ENCODE assay signal across 17 mouse cellular contexts in genomic region chr12:116952452-116953205, GRCm38 (mm10).
DNase-seq lines count a peak whose midpoint lies in the region; ATAC-seq and TF ChIP-seq lines count a peak whose summit lies in the region.
"Had no signal": no experiment of that assay in that cellular context is flagged by ENCODE, and none has a peak within 500 bp of the region (broad histone marks: within the 10 kb centered on the region; RNA-seq: fewer than 3 reads in every experiment).

No protein-coding gene starts in this region.

- DNase-seq in forebrain, embryonic 10.5 days (ENCODE audit: extremely low spot score, low spot score), result no peak
- no peak for DNase-seq in testis, postnatal 10 days (ENCODE audit: low spot score)
- DNase-seq in lung, postnatal 25 days (ENCODE audit: low spot score), result no peak
- DNase-seq: adrenal gland, postnatal 10 days; cerebellum, adult 8-10 months; heart, adult 2 months; kidney, adult 2 months; kidney, postnatal 25 days; layer of hippocampus, adult 9-11 months; right cerebral cortex, postnatal 14 days; thymus, postnatal 36 days had no signal

- no peaks in the 10 kb centered on the region for H3K36me3 ChIP-seq in forebrain, embryonic 13.5 days (ENCODE audit: poor library complexity, severe bottlenecking)
- H3K36me3 ChIP-seq in forebrain, embryonic 10.5 days (replicated peaks), result no peaks in the 10 kb centered on the region
- no peaks in the 10 kb centered on the region for H3K36me3 ChIP-seq in testis, adult 2 months (ENCODE audit: control insufficient read depth, insufficient read depth, low read length)
- H3K36me3 ChIP-seq in midbrain, embryonic 15.5 days (replicated peaks), result no peaks in the 10 kb centered on the region
- H3K36me3 ChIP-seq: limb, embryonic 12.5 days had no signal

- H3K4me3 ChIP-seq in forebrain, embryonic 13.5 days, result no peak overlapping the region
- H3K4me3 ChIP-seq in forebrain, embryonic 10.5 days, result no peak overlapping the region
- no peak overlapping the region for H3K4me3 ChIP-seq in testis, adult 2 months (ENCODE audit: control insufficient read depth, low read depth, low read length)
- H3K4me3 ChIP-seq in midbrain, embryonic 15.5 days, result no peak overlapping the region
- H3K4me3 ChIP-seq: heart, adult 2 months; limb, embryonic 12.5 days had no signal

- no peak for TF ChIP-seq CTCF in testis, adult 2 months (IDR thresholded peaks at IDR 0.05; ENCODE audit: control insufficient read depth, insufficient read depth, insufficient replicate concordance, low read depth, low read length)

- ATAC-seq in forebrain, embryonic 13.5 days, result peak; percentile 59
- peak; percentile 69; the same call in 1 of the 2 replicates for ATAC-seq in midbrain, embryonic 15.5 days (replicated peaks)
- ATAC-seq in CD4-positive, CD25-positive, alpha-beta regulatory T cell, adult 4 months, result no peak

- H3K9ac ChIP-seq in forebrain, embryonic 13.5 days, result no peak overlapping the region
- no peak overlapping the region for H3K9ac ChIP-seq in midbrain, embryonic 15.5 days
- H3K9ac ChIP-seq: limb, embryonic 12.5 days; liver, embryonic 14.5 days had no signal

- WGBS in forebrain, embryonic 13.5 days, result 80% methylated on average over 13 of the region's 13 CpGs
- 92% methylated on average over 13 of the region's 13 CpGs for WGBS in forebrain, embryonic 10.5 days
- WGBS in midbrain, embryonic 15.5 days, result 58% methylated on average over 13 of the region's 13 CpGs

- TF ChIP-seq POLR2A in testis, adult 2 months (IDR thresholded peaks at IDR 0.05; ENCODE audit: control insufficient read depth, low read depth, low read length), result no peak

- H3K27me3 ChIP-seq in forebrain, embryonic 13.5 days, result peaks cover 3% of the 10 kb centered on the region; the same call in 1 of the 2 replicates
- H3K27me3 ChIP-seq in forebrain, embryonic 10.5 days (ENCODE audit: poor library complexity, severe bottlenecking), result 0 out of 2 replicates have a peak, but pooled peaks cover 9% of the 10 kb centered on the region
- H3K27me3 ChIP-seq in testis, adult 2 months (ENCODE audit: control insufficient read depth, insufficient read depth, low read length), result no peaks in the 10 kb centered on the region
- no peaks in the 10 kb centered on the region for H3K27me3 ChIP-seq in midbrain, embryonic 15.5 days (replicated peaks)
- H3K27me3 ChIP-seq: limb, embryonic 12.5 days had no signal

- H3K4me1 ChIP-seq in forebrain, embryonic 13.5 days, result 0 out of 2 replicates have a peak, but pooled peaks cover 3% of the 10 kb centered on the region
- no peaks in the 10 kb centered on the region for H3K4me1 ChIP-seq in forebrain, embryonic 10.5 days
- no peaks in the 10 kb centered on the region for H3K4me1 ChIP-seq in testis, adult 2 months (ENCODE audit: control insufficient read depth, insufficient read depth, low read length)
- peaks cover 15% of the 10 kb centered on the region for H3K4me1 ChIP-seq in midbrain, embryonic 15.5 days
- H3K4me1 ChIP-seq: limb, embryonic 12.5 days had no signal

- H3K27ac ChIP-seq in forebrain, embryonic 13.5 days, result 0 out of 2 replicates have a peak overlapping the region, but pooled peaks have one; percentile 2
- no peak overlapping the region for H3K27ac ChIP-seq in forebrain, embryonic 10.5 days
- peak overlapping the region; percentile 39; the same call in 1 of the 2 replicates for H3K27ac ChIP-seq in testis, adult 2 months (ENCODE audit: control insufficient read depth, insufficient read depth, low read depth, low read length)
- H3K27ac ChIP-seq in midbrain, embryonic 15.5 days, result peak overlapping the region; percentile 71
- H3K27ac ChIP-seq: heart, adult 2 months; limb, embryonic 12.5 days; liver, embryonic 14.5 days had no signal

- no peak overlapping the region for H3K4me2 ChIP-seq in forebrain, embryonic 13.5 days
- no peak overlapping the region for H3K4me2 ChIP-seq in midbrain, embryonic 15.5 days
- H3K4me2 ChIP-seq: limb, embryonic 12.5 days had no signal

- H3K9me3 ChIP-seq in forebrain, embryonic 13.5 days (replicated peaks), result no peaks in the 10 kb centered on the region
- no peaks in the 10 kb centered on the region for H3K9me3 ChIP-seq in forebrain, embryonic 10.5 days
- no peaks in the 10 kb centered on the region for H3K9me3 ChIP-seq in midbrain, embryonic 15.5 days
- H3K9me3 ChIP-seq: limb, embryonic 12.5 days had no signal
